Mouse (Mus musculus): ENCODE measurements around the gene Ptpra.

DNA sequence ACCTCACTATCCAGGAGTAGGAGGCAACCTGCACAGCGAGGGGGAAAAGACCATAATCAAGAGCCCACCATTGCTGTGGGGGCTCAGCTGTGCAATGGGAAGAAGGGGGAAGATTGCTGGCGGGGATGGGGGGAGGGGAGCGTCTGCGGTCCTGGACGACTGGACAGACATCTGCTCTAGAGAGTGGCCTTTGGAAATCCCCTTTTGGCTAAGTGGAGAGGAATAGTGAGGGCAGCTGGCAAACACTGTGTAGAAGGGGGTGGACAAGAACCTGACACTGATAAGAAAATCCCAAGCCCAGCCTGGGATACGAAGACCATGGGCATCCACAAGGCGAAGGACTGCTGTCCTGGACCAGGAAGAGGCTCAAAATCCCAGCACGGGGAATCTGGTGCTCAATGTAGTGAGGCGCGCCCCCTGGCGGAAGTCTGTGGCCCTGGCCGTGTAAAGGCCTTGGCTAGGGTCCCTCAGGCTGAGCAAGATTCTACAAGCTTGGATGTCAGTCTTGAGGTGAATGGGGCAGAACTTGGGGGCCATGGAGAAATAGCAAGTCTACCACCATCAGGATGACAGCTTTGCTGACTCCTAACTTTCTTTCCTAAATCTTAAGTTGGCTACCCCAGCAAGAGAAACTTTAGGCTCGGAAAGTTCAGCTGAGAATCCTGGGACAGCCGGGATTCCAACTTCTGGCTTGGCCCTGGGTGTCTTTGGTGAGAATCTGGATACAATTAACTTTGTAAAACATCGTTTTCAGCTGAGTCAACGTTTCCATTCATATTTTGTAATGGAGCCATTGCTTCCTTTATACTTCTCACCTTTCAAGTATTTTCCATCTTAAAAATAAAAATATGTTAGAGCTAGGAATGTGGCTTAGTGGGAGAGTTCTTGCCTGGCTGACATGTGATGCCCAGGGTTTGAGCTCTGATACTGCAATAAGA, 38.3 kb upstream of the Ptpra start:
- TF ChIP-seq POLR2AphosphoS2 (IDR thresholded peaks at IDR 0.05; ENCODE audit: insufficient read length, low read depth) (no peak), CEBPB (IDR thresholded peaks at IDR 0.05; ENCODE audit: insufficient read depth, poor library complexity, severe bottlenecking) (no peak), POLR2A (IDR thresholded peaks at IDR 0.05; ENCODE audit: insufficient read length, low read depth) (no peak), MAX (IDR thresholded peaks at IDR 0.05; ENCODE audit: low read depth) (no peak), USF1 (IDR thresholded peaks at IDR 0.05; ENCODE audit: low read depth) (no peak), MYOD1 (IDR thresholded peaks at IDR 0.05; ENCODE audit: control insufficient read depth in 1 of 3, insufficient read length in 2 of 3, low read depth in 2 of 3) (no peak), REST (IDR thresholded peaks at IDR 0.05; ENCODE audit: insufficient read depth, insufficient read length) (no peak), E2F4 (IDR thresholded peaks at IDR 0.05; ENCODE audit: insufficient read depth) (no peak), SRF (IDR thresholded peaks at IDR 0.05; ENCODE audit: control insufficient read depth, insufficient read length, low read depth) (no peak)

Data from myocyte (in vitro differentiated cells).